Mouse (Mus musculus): Measurements from ENCODE around the gene Resp18. TPM values are rescaled to one million over a fixed set of nuclear protein-coding genes. Genes with fewer than 3 reads are reported as not detected.

The Resp18 gene
- polyA plus RNA-seq, 2 experiments, result not detected

- H3K9me3 ChIP-seq (ENCODE audit: control insufficient read depth, low read length), result no peaks in the 10 kb centered on the region
- WGBS (ENCODE audit: insufficient replicate concordance), result 79% methylated on average over 6 of the region's 6 CpGs
- H3K4me3 ChIP-seq (ENCODE audit: insufficient read depth in 1 of 2, low read depth in 2 of 2, low read length in 2 of 2), result no peak overlapping the region
- no peak overlapping the region for H3K9ac ChIP-seq (replicated peaks)
- H3K4me2 ChIP-seq (ENCODE audit: low read depth), result no peak overlapping the region
- H3K36me3 ChIP-seq (replicated peaks; ENCODE audit: control insufficient read depth, insufficient read depth, low read depth), result no peaks in the 10 kb centered on the region; the same call in 1 of the 2 replicates
- no peaks in the 10 kb centered on the region for H3K27me3 ChIP-seq (ENCODE audit: control insufficient read depth, insufficient read depth, low read length)
- ATAC-seq (ENCODE audit: insufficient read depth) (no peak), DNase-seq (ENCODE audit: low read depth in 3 of 3, low spot score in 3 of 3) (no peak)
- H3K4me1 ChIP-seq (replicated peaks; ENCODE audit: control insufficient read depth in 2 of 2, insufficient read depth in 2 of 2, low read length in 1 of 2), result peaks cover 6% of the 10 kb centered on the region in 2 experiments; a peak in 2 of 4 replicates
- H3K27ac ChIP-seq, result no peak overlapping the region
- TF ChIP-seq CTCF (IDR thresholded peaks at IDR 0.05; ENCODE audit: low read depth) (no peak), EP300 (IDR thresholded peaks at IDR 0.05; ENCODE audit: low read depth) (no peak)
Observed at GRCm38 (mm10) chr1:75311694-75312093, 33.5 kb upstream of the Resp18 start.

GRCm38 (mm10) chr1:75304662-75305061, 26.4 kb upstream of the Resp18 start:
- Histone ChIP-seq H3K9me3 (ENCODE audit: control insufficient read depth, low read length) (no peaks in the 10 kb centered on the region), H3K4me2 (ENCODE audit: low read depth) (no peak overlapping the region), H3K4me1 (replicated peaks; ENCODE audit: control insufficient read depth in 2 of 2, insufficient read depth in 2 of 2, low read length in 1 of 2) (no peaks in the 10 kb centered on the region), H3K36me3 (replicated peaks; ENCODE audit: control insufficient read depth, insufficient read depth, low read depth) (no peaks in the 10 kb centered on the region), H3K27ac (no peak overlapping the region), H3K9ac (replicated peaks) (no peak overlapping the region), H3K4me3 (ENCODE audit: insufficient read depth in 1 of 2, low read depth in 2 of 2, low read length in 2 of 2) (no peak overlapping the region), H3K27me3 (ENCODE audit: control insufficient read depth, insufficient read depth, low read length) (no peaks in the 10 kb centered on the region)
- TF ChIP-seq EP300 (IDR thresholded peaks at IDR 0.05; ENCODE audit: low read depth) (no peak), CTCF (IDR thresholded peaks at IDR 0.05; ENCODE audit: low read depth) (no peak)
- ATAC-seq (ENCODE audit: insufficient read depth), result no peak
- no peak for DNase-seq (ENCODE audit: low read depth in 3 of 3, low spot score in 3 of 3)
- 53% methylated on average over 2 of the region's 2 CpGs for WGBS (ENCODE audit: insufficient replicate concordance)

GRCm38 (mm10) chr1:75294294-75294693, 16.1 kb upstream of the Resp18 start:
- ATAC-seq (ENCODE audit: insufficient read depth), result no peak
- H3K9me3 ChIP-seq (ENCODE audit: control insufficient read depth, low read length), result no peaks in the 10 kb centered on the region
- no peaks in the 10 kb centered on the region for H3K27me3 ChIP-seq (ENCODE audit: control insufficient read depth, insufficient read depth, low read length)
- no peak for DNase-seq (ENCODE audit: low read depth in 3 of 3, low spot score in 3 of 3)
- no peak for TF ChIP-seq EP300 (IDR thresholded peaks at IDR 0.05; ENCODE audit: low read depth)
- TF ChIP-seq CTCF (IDR thresholded peaks at IDR 0.05; ENCODE audit: low read depth), result no peak
- no peaks in the 10 kb centered on the region for H3K36me3 ChIP-seq (replicated peaks; ENCODE audit: control insufficient read depth, insufficient read depth, low read depth)
- H3K4me2 ChIP-seq (ENCODE audit: low read depth), result no peak overlapping the region
- 42% methylated on average over 5 of the region's 5 CpGs for WGBS (ENCODE audit: insufficient replicate concordance)
- H3K4me1 ChIP-seq (replicated peaks; ENCODE audit: control insufficient read depth in 2 of 2, insufficient read depth in 2 of 2, low read length in 1 of 2), result no peaks in the 10 kb centered on the region
- no peak overlapping the region for H3K9ac ChIP-seq (replicated peaks)
- H3K27ac ChIP-seq, result no peak overlapping the region
- no peak overlapping the region for H3K4me3 ChIP-seq (ENCODE audit: insufficient read depth in 1 of 2, low read depth in 2 of 2, low read length in 2 of 2)

- Histone ChIP-seq H3K27ac (no peak overlapping the region), H3K27me3 (ENCODE audit: control insufficient read depth, insufficient read depth, low read length) (no peaks in the 10 kb centered on the region), H3K4me3 (ENCODE audit: insufficient read depth in 1 of 2, low read depth in 2 of 2, low read length in 2 of 2) (no peak overlapping the region), H3K36me3 (replicated peaks; ENCODE audit: control insufficient read depth, insufficient read depth, low read depth) (no peaks in the 10 kb centered on the region), H3K9ac (replicated peaks) (no peak overlapping the region), H3K4me2 (ENCODE audit: low read depth) (no peak overlapping the region), H3K9me3 (ENCODE audit: control insufficient read depth, low read length) (no peaks in the 10 kb centered on the region), H3K4me1 (replicated peaks; ENCODE audit: control insufficient read depth in 2 of 2, insufficient read depth in 2 of 2, low read length in 1 of 2) (no peaks in the 10 kb centered on the region)
- ATAC-seq (ENCODE audit: insufficient read depth) (no peak), DNase-seq (ENCODE audit: low read depth in 3 of 3, low spot score in 3 of 3) (no peak)
- WGBS (ENCODE audit: insufficient replicate concordance), result 65% methylated on average over 5 of the region's 5 CpGs
- no peak for TF ChIP-seq EP300 (IDR thresholded peaks at IDR 0.05; ENCODE audit: low read depth)
- no peak for TF ChIP-seq CTCF (IDR thresholded peaks at IDR 0.05; ENCODE audit: low read depth)
Observed at GRCm38 (mm10) chr1:75293331-75293701, 15.1 kb upstream of the Resp18 start.

- Histone ChIP-seq H3K4me2 (ENCODE audit: low read depth) (no peak overlapping the region), H3K27me3 (ENCODE audit: control insufficient read depth, insufficient read depth, low read length) (no peaks in the 10 kb centered on the region), H3K9me3 (ENCODE audit: control insufficient read depth, low read length) (no peaks in the 10 kb centered on the region), H3K4me1 (replicated peaks; ENCODE audit: control insufficient read depth in 2 of 2, insufficient read depth in 2 of 2, low read length in 1 of 2) (no peaks in the 10 kb centered on the region), H3K4me3 (ENCODE audit: insufficient read depth in 1 of 2, low read depth in 2 of 2, low read length in 2 of 2) (no peak overlapping the region), H3K9ac (replicated peaks) (no peak overlapping the region), H3K36me3 (replicated peaks; ENCODE audit: control insufficient read depth, insufficient read depth, low read depth) (no peaks in the 10 kb centered on the region), H3K27ac (no peak overlapping the region)
- WGBS (ENCODE audit: insufficient replicate concordance), result 39% methylated on average over 12 of the region's 12 CpGs
- ATAC-seq (ENCODE audit: insufficient read depth) (no peak), DNase-seq (ENCODE audit: low read depth in 3 of 3, low spot score in 3 of 3) (no peak)
- TF ChIP-seq EP300 (IDR thresholded peaks at IDR 0.05; ENCODE audit: low read depth) (no peak), CTCF (IDR thresholded peaks at IDR 0.05; ENCODE audit: low read depth) (no peak)
Observed at GRCm38 (mm10) chr1:75292476-75293330, 14.5 kb upstream of the Resp18 start.

All from liver, embryonic 14.5 days (tissue).